Mouse (Mus musculus): ENCODE data around the gene Cdkl3. TPM values are rescaled to one million over a fixed set of nuclear protein-coding genes. Genes with fewer than 3 reads are reported as not detected.

Gene Cdkl3
- total and polyA plus RNA-seq, 2 experiments from 2014 or later: 12.7 to 37.6 TPM

- peak; percentile 40 for TF ChIP-seq CTCF (IDR thresholded peaks at IDR 0.05; ENCODE audit: low read depth)
- no peak for DNase-seq (ENCODE audit: low spot score)
- Histone ChIP-seq H3K4me2 (ENCODE audit: low read depth, low read length) (no peak overlapping the region), H3K27ac (peak overlapping the region; percentile 20; the same call in 1 of the 2 replicates), H3K9ac (replicated peaks; ENCODE audit: low read length) (no peak overlapping the region), H3K4me1 (ENCODE audit: insufficient read depth, low read length) (no peaks in the 10 kb centered on the region), H3K4me3 (ENCODE audit: low read length) (no peak overlapping the region), H3K9me3 (ENCODE audit: low read length) (peaks cover under 1% of the 10 kb centered on the region; the same call in 1 of the 2 replicates), H3K36me3 (ENCODE audit: insufficient read depth, low read length) (no peaks in the 10 kb centered on the region), H3K27me3 (ENCODE audit: insufficient read depth, low read length) (no peaks in the 10 kb centered on the region)
- no peak; the same call in 1 of the 2 replicates for ATAC-seq
- 78% methylated on average over 7 of the region's 7 CpGs for WGBS
Observed at GRCm38 (mm10) chr11:52130451-52131068, 126.5 kb downstream of the Cdkl3 start.

Small RNAs within 50 kb of the gene (microRNA-seq; reads per million reads assigned to microRNA genes)
- gene Gm24157: 0.18 to 0.36 reads per million in 2 experiments
- gene Mir3061: 49.7 to 57.7 reads per million in 2 experiments

Other genes starting within 250 kb of the Cdkl3 start
- gene Sec24a, start 240.6 kb upstream of the Cdkl3 start, total RNA-seq (2014; rRNA removed): 13.4 and 13.9 TPM in 2 replicates
- 10.6 and 11.9 TPM in 2 replicates for gene Sec24a, start 240.6 kb upstream of the Cdkl3 start, polyA plus RNA-seq (2015; fragmentation: Nextera tagmentation; extraction: Ambion mirVana)
- gene Sar1b, start 240.5 kb upstream of the Cdkl3 start, total RNA-seq (2014; rRNA removed): 78.2 and 118 TPM in 2 replicates
- 235 and 244 TPM in 2 replicates for gene Sar1b, start 240.5 kb upstream of the Cdkl3 start, polyA plus RNA-seq (2015; fragmentation: Nextera tagmentation; extraction: Ambion mirVana)
- 3.1 and 4.3 TPM in 2 replicates for gene Jade2, start 146.6 kb upstream of the Cdkl3 start, total RNA-seq (2014; rRNA removed)
- gene Jade2, start 146.6 kb upstream of the Cdkl3 start, polyA plus RNA-seq (2015; fragmentation: Nextera tagmentation; extraction: Ambion mirVana): 1.1 and 1.2 TPM in 2 replicates
- 84.6 and 87.8 TPM in 2 replicates for gene Cdkn2aipnl, start 36.6 kb upstream of the Cdkl3 start, total RNA-seq (2014; rRNA removed)
- gene Cdkn2aipnl, start 36.6 kb upstream of the Cdkl3 start, polyA plus RNA-seq (2015; fragmentation: Nextera tagmentation; extraction: Ambion mirVana): 99.5 and 104 TPM in 2 replicates
- 123 and 125 TPM in 2 replicates for gene Ube2b, start 3.5 kb upstream of the Cdkl3 start, total RNA-seq (2014; rRNA removed)
- gene Ube2b, start 3.5 kb upstream of the Cdkl3 start, polyA plus RNA-seq (2015; fragmentation: Nextera tagmentation; extraction: Ambion mirVana): 230 and 236 TPM in 2 replicates
- 115 and 116 TPM in 2 replicates for gene Ppp2ca, start 94.5 kb downstream of the Cdkl3 start, total RNA-seq (2014; rRNA removed)
- 110 and 117 TPM in 2 replicates for gene Ppp2ca, start 94.5 kb downstream of the Cdkl3 start, polyA plus RNA-seq (2015; fragmentation: Nextera tagmentation; extraction: Ambion mirVana)
- not detected in 2 replicates for gene Olfr1373, start 141.3 kb downstream of the Cdkl3 start, total RNA-seq (2014; rRNA removed)
- not detected in 2 replicates for gene Olfr1373, start 141.3 kb downstream of the Cdkl3 start, polyA plus RNA-seq (2015; fragmentation: Nextera tagmentation; extraction: Ambion mirVana)
- gene Olfr1371, start 209.8 kb downstream of the Cdkl3 start, total RNA-seq (2014; rRNA removed): not detected in 2 replicates
- gene Olfr1371, start 209.8 kb downstream of the Cdkl3 start, polyA plus RNA-seq (2015; fragmentation: Nextera tagmentation; extraction: Ambion mirVana): not detected in 2 replicates
- 320 and 370 TPM in 2 replicates for gene Skp1a, start 227.8 kb downstream of the Cdkl3 start, total RNA-seq (2014; rRNA removed)
- gene Skp1a, start 227.8 kb downstream of the Cdkl3 start, polyA plus RNA-seq (2015; fragmentation: Nextera tagmentation; extraction: Ambion mirVana): 1,108 and 1,162 TPM in 2 replicates

Measured in hindbrain, postnatal 0 days (tissue).